Mouse (Mus musculus) G1E (cell line): ENCODE results near the gene Metap1.

Experiments
- CTCF ChIP-seq: IDR thresholded peaks from 2 replicates; pipeline ENCODE4 v1.5.1; 2012; ENCODE audit warnings: low read depth, low read length, inconsistent platforms, mixed read lengths
- GATA1 ChIP-seq: IDR thresholded peaks from 2 replicates; pipeline ENCODE4 v1.6.1; 2012; ENCODE audit warnings: borderline replicate concordance, low read length, inconsistent platforms, mixed read lengths

DNA sequence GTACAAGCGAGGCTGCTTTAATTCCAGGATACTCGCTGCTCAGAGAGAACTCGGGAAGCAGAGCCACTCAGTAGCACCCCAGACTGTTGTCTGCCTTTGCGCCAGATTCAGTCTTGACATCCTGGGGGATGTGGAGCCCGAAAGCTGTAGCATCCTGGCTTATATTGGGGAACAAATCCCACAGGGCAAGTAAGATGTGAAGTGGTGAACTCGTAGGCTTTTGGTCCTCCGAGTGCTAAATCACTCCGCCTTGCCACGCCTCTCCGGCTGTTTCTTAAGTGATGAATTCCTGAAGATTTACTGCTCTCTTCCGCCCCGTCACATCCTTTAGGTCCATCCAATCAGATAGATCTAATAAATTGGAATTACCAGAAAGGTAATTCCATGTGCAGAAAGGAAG, 23.9 kb upstream of the Metap1 start:
- TF ChIP-seq GATA1 (no peak), CTCF (no peak)
